Mouse (Mus musculus) embryo, embryonic 11 days (tissue): ENCODE data around the gene Gm21828.
"Not testable (repeated sequence)": the region's sequence is repeated elsewhere in the genome, so short reads cannot be mapped to it uniquely, and the experiment has no call there.

Experiments
- DNase-seq: peaks from one replicate; pipeline ENCODE4 v3.0.0-alpha.2; 2015

Gm21828 gene

GRCm38 (mm10) chrY:13223828-13224227, at the start of gene Gm21828:
Gene Gm21828 (minus strand): TSS chrY:13223928.
- DNase-seq, result not testable (repeated sequence)

- not testable (repeated sequence) for DNase-seq
Measured at GRCm38 (mm10) chrY:13252091-13252490, 28.4 kb upstream of the Gm21828 start, which contains the start of the genes Gm21440 and Gm21454. Gene Gm21440 (plus strand): TSS chrY:13252391. Gene Gm21454 (plus strand): TSS chrY:13252442.
